Mouse (Mus musculus): ENCODE measurements at regions not wholly inside any gene's neighbourhood (a gene's known extent, or its start where the extent isn't known, plus 50 kb on each side); places are given as distances from the start of the nearest gene placed in this dataset.

DNA sequence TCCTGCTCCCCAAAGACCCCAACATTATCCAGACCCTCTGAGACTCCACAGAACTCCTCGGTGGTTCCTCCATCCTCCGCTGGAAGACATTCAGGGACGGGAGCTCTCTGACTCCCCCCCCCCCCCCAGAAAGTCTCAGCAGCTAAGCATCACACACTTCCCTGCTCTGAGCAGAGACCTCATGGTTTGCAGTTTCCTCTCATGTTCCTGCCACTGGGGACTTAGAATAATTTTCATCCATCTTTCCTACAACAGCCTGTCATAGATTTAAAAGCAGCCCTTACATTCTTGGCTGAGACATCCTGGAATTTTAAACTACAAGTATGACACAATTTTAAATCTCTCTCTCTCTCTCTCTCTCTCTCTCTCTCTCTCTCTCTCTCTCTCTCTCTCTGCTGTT is 69.2 kb downstream of the Gpr65 start:
- ChIA-PET POLR2A (interaction anchor here in 1 of 4 experiments (0.7 kb wide), 1 partner anchor 63 kb away, joined by 4 read pairs; no protein-coding TSS in a partner anchor), CTCF (no interaction called here)

- ChIA-PET CTCF (no interaction called here), POLR2A (no interaction called here)
Observed at GRCm38 (mm10) chr12:98339536-98339935, 71.1 kb downstream of the Gpr65 start.

- CTCF ChIA-PET = interaction anchor here in 2 of 4 experiments (0.6 to 0.9 kb wide), 3 partner anchors 10 to 872 kb away, joined by 5 to 8 read pairs (median 6); no protein-coding TSS in a partner anchor
- POLR2A ChIA-PET = interaction anchor here in 1 of 4 experiments (0.7 kb wide), 1 partner anchor 478 kb away, joined by 3 read pairs; no protein-coding TSS in a partner anchor
Observed at GRCm38 (mm10) chr12:98342158-98342557, 73.7 kb downstream of the Gpr65 start.

GRCm38 (mm10) chr12:98343653-98344052 is 75.2 kb downstream of the Gpr65 start:
- CTCF ChIA-PET = no interaction called here
- POLR2A ChIA-PET = interaction anchor here in 1 of 4 experiments (1.2 kb wide), 1 partner anchor 25 kb away, joined by 4 read pairs; no protein-coding TSS in a partner anchor

- POLR2A ChIA-PET = no interaction called here
Observed at GRCm38 (mm10) chr12:98347056-98347455, 78.6 kb downstream of the Gpr65 start.

DNA sequence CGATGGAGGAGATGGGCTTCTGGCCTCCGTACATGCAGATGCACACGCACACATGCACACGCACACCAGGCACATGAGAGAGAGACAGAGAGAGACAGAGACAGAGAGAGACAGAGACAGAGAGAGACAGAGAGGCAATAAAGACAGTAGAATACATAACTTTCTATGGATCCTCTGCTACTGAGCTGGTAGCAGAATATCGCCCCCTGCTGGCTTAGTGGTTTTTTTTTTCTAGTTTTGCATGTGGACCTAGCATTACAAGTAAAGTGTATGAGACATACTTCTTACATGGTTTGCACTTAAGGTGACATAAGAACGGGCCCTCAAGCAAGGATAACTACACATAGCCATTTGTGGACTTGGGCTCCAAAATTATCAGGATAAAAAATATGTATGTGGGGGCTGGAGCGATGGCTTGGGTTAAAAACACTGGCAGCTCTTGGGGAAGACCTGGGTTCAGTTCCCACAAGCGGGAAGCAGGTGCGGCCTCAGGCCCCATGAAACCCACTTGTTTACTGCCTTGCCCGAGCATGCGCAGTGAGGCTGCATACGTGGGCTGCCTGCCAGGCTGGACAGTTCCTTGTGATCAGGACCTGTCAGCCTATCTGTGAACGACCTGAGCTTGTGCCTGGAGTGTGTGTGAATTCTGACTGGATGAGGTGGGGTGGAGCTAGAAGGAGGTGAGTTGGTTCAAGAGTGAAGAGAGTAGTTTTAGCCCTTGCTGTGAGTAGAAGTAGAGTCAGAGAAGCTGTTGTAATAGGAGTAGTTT is 79.3 kb downstream of the Gpr65 start:
- POLR2A ChIA-PET = interaction anchor here in 1 of 4 experiments (0.6 kb wide), 1 partner anchor 11 kb away, joined by 3 read pairs; no protein-coding TSS in a partner anchor
- CTCF ChIA-PET = interaction anchor here (0.6 to 1.5 kb wide), 10 partner anchors 20 to 400 kb away, joined by 3 to 9 read pairs (median 4); no protein-coding TSS in a partner anchor

More at GRCm38 (mm10) chr12:98347056-98347455, 78.6 kb downstream of the Gpr65 start:
- CTCF ChIA-PET = interaction anchor here (0.6 to 1.5 kb wide), 7 partner anchors 21 to 394 kb away, joined by 3 to 9 read pairs (median 4); no protein-coding TSS in a partner anchor

DNA sequence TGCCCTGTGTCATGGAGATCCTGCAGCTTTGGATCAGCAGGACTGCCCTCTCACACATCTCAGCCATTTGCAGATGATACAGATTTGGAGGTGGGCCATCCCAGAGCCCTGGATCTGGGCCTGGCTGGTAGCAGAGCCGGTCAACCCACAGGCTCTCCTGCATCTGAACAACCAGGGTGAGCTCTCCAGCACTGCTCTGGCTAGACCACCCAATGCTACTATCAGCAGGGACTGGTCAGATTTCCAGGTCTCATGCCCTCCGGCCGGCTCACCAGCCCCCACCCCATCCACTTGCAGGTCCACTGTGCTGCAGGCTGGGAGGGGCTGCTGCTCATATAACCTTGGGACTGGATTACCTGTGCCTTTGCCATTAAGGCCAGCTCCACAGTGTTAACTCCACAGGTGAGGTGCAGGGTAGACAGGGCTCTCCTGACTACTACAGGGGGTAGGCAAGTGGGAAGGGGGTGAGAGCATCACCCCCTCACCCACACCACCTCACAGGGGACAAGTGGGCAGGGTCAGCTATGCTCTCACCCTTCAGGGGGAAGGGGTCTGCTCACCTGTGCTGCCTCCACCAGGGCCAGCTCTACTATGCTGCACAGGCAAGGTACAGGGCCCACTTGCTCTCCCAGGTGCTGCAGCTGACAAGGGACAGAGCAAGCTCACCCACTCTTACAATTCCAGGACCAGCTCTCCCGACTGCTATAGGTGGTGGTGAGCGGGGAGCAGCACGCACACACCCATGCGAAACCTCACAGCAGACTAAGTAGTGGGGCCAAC is 81.6 kb downstream of the Gpr65 start:
- ChIA-PET POLR2A (no interaction called here), CTCF (no interaction called here)

DNA sequence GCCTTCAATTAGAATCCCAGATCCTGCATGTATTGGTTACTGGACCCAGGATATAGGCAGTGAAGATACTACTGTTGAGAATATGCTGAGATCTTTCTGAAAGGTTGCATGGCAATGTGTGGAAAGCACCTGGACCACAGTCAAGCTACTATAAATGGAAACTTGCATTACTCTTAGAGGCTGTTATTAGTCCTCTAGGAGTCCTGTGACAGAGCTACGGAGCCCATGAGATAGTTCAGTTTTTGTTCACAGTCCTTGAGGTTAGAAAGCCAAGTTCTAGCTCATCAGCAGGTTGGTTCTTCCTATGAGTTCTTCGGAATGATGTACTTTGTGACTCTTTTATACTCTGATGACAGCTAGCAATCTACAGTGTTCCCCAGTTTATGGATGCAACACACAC is 84.0 kb downstream of the Gpr65 start:
- CTCF ChIA-PET = interaction anchor here in 1 of 4 experiments (0.7 to 1.0 kb wide), 2 partner anchors 10 to 317 kb away, joined by 3 to 6 read pairs; no protein-coding TSS in a partner anchor
- POLR2A ChIA-PET = no interaction called here

- POLR2A ChIA-PET = interaction anchor here in 1 of 4 experiments (0.6 kb wide), 1 partner anchor 504 kb away, joined by 3 read pairs; no protein-coding TSS in a partner anchor
- CTCF ChIA-PET = interaction anchor here in 1 of 4 experiments (0.5 kb wide), 1 partner anchor 10 kb away, joined by 5 read pairs; no protein-coding TSS in a partner anchor
Observed at GRCm38 (mm10) chr12:98354545-98354944, 86.1 kb downstream of the Gpr65 start.

DNA sequence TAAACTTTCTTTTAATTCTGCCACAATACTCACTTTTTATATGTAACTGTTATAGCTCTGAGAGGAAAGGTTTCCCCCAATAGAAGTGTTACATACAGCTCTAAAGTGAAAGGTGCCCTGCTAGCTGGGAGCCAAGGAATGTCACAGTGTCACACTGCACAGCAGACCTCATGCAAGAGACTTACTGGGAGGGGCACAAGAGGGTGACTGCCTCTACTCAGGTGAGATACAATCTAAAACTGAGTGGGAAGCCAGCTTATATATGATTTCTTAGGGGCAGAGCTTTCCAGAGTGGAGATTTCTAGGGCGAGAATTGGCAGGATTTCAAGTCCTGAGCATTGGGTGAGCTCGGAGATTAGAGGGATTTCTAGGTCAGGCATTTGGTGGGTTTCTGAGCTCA is 99.1 kb downstream of the Gpr65 start:
- POLR2A ChIA-PET = no interaction called here
- CTCF ChIA-PET = interaction anchor here in 1 of 4 experiments (0.8 kb wide), 1 partner anchor 20 kb away, joined by 3 read pairs; no protein-coding TSS in a partner anchor

- ChIA-PET CTCF (interaction anchor here in 2 of 4 experiments (0.6 to 1.5 kb wide), 2 partner anchors 23 to 310 kb away, joined by 4 to 6 read pairs; no protein-coding TSS in a partner anchor), POLR2A (interaction anchor here in 1 of 4 experiments (0.7 kb wide), 1 partner anchor 89 kb away, joined by 4 read pairs; no protein-coding TSS in a partner anchor)
Observed at GRCm38 (mm10) chr12:98370771-98371170, 102.3 kb downstream of the Gpr65 start.

DNA sequence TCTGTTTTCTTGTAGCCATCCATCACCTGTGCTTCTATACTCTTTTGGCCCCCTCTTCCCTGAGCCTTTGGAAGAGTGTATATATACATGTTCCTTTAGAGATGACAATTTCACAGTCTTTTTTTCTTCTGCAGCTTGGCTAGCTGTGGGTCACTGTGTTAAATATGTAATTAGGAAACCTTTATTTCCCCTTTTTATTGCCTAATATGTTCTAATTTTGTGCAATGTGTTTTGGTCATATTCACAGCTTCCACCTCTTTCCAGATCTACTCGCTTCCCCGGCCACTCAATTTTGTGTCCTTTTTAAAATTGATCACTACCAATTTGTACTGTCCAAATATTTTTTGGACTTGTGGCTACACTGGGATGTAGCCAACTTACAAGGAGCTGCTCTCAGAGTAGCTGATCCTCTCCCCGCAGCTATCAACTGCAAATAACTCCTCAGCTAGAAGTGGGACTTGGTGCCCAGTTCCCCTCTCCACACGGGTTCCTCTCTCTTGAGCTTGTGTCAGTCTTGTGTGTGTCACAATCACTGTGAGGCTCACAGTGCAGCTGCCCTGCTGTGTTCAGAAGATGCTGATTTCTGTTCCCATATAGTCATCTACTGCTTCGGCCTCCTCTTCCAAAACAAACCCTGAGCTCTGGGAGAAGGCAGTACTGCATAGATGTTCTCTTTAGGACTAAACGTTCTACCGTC is 106.9 kb downstream of the Gpr65 start:
- CTCF ChIA-PET = no interaction called here
- POLR2A ChIA-PET = no interaction called here
